Mouse (Mus musculus): ENCODE data around the gene Sema4a. TPM values are rescaled to one million over a fixed set of nuclear protein-coding genes. Genes with fewer than 3 reads are reported as not detected.
A peak's percentile ranks its signal among the peaks of the same experiment; 100 is the strongest.

Gene Sema4a
- 14.6 and 15.1 TPM in 2 replicates for polyA plus RNA-seq (2015; fragmentation: Nextera tagmentation; extraction: Ambion mirVana)

DNA sequence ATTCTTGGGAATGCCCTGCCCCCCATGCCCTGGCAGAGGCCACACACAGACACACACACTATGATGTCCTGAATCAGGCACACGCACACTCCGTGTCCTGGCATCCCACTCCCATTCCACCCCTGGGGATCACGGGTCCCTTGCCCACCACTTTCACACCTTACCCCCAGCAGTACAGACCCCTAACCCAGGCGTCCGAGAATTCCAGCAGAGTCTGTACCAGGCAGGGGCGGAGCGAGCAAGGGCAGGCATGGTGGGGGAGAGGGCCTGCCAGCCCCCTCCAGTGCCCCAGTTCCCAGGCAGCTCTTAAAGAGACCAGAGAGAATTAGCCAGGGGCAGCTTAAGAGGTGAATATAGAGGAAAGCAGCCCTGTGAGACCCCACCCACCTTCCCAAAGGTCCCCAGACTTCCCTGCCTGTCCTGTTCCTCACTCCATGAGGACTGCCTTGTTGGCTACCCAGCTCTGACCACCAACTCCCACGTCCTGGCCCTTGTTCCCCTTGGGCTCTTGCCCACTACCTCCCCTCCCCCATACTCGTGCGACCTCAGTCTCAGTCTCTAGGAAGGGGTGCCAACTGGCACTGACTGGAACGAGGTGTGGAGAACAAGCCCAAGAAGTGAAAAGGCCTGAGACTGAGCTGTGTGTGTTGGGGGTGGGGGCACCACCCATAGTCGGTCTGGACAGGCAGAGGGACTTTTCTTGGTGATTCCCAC is at the start of gene Sema4a:
Sema4a (minus strand) TSS at position 200 of the 714 bp plus-strand sequence.
- no peak for DNase-seq (ENCODE audit: low spot score)

DNA sequence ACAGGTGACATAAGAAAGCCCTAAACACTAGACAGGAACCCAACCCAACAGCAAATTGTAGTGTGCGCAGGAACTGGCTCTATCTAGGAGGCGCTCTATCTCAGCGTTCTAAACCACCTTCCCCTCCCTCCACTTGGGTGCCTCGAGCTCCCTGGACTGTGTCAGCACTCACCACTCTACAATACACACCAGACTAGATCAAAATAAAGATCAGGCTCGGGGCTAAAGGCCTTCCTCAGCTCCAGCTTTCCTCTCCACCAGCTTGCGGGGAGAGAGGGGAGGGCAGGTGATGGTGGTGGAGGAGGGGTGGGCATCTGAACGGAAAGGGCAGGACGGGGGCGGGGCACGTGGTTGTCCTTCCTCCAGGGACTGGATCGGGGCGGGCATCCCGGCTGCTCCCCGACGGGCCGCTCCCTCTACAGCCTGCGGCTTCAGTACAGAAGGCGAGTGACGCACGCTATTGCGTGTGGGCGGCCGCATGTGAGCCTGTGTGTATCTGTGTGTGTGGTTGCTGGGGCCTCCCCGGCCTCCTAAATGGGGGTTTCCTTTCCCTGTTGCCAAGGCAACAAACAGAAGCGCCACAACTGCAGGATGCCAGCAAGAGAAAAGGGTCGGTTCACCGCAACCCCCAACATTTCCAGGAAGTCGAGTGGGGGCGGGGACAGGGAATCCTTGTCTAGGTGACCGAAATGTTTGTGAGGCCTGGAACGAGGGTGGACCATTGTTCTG is 48.9 kb upstream of the Sema4a start, which contains the start of gene Lmna:
Lmna (minus strand) TSS at position 265 of the 729 bp plus-strand sequence.
- DNase-seq (ENCODE audit: low spot score), result peak; percentile 98

DNA sequence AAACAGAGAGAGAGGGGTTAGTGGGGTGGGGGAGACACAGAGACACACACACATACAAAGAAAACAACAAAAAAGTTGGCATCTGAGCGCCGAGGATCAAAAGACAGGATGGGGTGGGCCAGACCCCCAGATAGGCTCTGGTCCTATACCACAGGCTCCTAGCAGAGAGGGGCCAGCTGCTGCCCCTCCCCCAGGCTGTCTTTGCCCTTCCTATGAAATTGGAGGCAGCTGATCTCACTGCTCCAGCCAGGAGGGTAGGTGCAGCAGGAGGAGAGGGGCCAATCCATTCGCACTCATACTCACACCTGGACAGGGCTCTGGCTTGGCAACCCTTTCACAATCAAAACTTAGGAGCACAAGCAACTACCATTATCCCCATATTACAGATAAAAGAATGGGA is 48.3 kb upstream of the Sema4a start:
- DNase-seq (ENCODE audit: low spot score), result peak; percentile 69

DNA sequence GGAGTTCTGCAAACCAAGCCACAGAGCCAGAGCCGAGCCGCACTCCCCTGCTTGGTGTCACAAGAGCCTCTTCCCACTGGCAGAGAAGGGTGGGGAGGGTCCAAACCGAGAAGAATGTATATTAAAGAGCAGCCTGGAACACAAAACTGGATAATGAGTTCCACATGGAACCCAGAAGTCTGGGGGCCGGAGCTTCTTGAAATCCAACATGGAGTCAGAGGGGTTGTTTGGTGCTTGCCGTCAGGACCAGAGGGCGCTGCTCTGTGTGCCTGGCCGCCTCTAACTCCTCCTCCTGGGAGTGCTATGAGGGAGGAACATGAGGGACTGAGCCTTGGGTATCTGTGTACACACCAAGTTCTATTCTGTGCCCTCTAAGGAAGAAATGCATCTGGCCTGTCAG is 44.8 kb upstream of the Sema4a start:
- no peak for DNase-seq (ENCODE audit: low spot score)

DNA sequence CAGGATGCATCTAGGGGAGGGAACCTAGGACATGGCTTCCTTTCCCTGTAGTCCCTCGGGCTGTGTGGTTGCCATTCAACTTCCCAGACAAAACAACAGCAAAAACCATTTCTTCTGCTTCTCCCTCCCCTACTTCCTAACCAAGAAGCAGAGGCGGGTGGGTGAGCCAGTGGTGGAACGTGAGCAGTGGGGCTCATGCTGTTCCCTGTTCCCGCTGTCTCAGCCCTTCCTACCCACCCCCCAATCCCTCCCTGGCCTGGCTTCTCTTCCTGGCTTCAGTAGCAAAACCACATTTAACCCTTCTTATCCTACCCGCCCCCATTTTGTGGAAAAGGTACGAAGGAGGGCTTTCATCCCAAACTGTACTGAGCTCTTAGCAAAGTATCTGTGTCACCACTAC is 44.1 kb upstream of the Sema4a start:
- DNase-seq (ENCODE audit: low spot score), result no peak

DNA sequence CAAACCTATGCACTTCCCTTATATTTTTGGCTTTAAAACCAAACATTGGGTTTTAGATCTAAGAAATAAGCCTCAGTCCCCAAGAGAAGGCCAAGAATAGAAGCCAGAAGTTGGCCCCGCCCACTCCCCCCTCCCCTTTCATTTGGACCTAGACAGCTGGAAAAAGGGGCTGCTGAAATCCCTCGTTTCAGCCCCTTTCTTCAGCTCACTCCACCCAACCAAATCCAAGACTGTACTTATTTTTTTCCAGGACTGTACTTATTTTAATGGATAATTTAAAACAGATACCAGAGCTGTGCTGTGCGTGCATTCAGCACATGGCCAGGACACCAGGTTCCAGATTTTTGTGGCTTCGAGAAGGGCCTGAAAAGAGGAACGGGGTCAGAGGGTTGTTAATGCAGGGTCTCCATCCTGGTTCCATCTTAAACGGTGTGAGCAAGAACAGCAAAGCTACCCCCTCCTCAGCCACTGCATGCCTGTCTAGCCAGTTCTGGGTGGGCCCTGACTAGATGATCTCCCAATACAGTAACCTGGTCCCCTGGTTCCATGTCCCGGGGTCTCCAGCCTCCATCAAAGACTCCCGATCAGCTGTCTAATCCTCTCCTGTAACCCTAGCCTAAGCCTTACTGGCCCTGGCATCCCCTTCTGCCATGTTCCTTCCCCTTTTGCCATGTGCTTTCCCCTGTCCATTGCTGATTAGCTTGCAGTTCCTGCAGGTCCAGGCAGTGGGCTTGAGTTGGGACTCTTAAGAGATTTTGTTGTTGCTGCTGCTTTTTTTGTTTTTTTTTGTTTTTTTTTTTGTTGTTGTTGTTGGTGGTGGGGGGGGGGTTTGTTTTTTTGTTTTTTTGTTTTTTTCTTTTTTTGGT is 43.1 kb upstream of the Sema4a start:
- DNase-seq (ENCODE audit: low spot score), result no peak

DNA sequence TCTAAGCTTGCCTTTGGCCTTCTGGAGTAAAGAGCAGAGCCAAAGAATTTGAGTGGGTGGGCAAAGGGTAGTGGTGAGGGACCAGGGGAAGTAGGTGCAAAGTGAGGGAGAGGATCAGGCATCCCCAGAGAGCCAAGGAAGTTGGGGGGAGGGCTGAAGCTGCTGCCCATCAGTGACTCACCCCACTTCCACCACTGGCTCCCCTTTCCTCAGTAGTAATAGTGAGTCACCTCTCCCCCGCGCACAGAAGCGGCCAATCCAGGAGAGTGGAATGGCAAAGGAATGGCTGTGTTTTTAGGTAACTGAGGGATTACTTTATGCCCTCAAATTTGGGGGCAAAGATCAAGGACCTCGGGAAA is 42.5 kb upstream of the Sema4a start:
- DNase-seq (ENCODE audit: low spot score), result no peak

DNA sequence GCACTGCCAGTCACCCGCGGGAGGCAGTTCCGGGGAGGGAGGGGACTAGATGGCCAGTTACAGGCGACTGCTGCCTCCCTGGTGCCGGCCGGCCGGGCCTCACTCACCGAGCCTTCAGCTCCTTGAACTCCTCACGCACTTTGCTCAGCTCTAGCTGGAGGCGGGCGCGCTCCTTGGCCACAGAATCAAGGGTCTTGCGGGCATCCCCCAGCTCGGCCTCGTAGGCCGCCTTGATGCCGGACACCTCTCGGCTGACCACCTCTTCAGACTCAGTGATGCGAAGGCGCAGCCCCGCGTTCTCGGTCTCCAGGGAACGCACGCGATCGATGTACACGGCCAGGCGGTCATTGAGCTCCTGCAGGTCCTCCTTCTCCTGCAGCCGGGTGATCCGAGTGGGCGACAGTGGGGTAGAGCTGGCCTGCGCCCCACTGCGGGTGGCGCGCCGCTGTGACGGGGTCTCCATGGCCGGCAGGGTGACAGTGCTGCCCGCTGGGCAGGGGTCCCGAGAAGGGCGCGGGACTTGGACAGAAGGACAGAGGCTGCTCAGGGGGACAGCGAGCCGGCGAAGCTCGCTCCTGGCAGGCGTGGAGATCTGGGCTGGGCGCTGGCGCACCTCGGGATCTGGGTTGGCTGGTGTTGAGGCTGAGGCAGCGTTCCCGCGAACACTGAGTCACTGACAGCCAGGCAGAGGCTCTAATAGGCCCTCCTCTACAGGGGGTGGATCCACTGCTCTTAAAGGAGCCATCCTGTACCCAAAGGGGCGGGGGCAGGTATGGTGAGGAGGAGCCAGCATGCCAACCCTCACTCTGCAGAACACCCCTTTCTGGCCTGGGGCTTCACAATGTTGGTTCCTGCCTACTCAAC is 41.9 kb upstream of the Sema4a start:
- DNase-seq (ENCODE audit: low spot score), result peak; percentile 64

DNA sequence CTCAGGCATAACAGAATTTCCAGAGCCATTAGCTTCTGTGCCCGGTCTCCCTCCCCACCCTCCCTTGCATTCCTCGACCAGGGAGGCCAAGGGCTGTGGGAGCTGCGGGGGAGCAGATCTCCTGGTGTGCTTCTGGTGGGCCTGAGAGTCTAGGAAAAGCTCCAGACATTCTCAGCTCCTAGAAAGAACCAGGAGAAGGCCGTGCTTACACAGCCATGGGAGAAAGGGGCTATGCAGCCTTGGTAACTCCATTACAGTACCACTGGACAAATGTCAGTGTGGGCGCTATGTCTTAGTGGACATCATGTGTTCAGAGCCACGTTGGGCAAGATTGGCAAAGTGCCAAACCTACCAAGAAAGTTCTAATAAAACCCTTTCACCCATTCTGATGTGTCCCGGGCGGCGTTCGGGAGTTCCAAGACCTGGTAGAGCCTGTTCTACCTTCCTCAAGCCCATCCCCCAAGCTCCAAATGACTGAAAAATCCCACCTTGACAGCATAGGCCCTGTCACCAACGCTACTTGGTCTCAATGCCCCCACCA is 41.1 kb upstream of the Sema4a start:
- no peak for DNase-seq (ENCODE audit: low spot score)

DNA sequence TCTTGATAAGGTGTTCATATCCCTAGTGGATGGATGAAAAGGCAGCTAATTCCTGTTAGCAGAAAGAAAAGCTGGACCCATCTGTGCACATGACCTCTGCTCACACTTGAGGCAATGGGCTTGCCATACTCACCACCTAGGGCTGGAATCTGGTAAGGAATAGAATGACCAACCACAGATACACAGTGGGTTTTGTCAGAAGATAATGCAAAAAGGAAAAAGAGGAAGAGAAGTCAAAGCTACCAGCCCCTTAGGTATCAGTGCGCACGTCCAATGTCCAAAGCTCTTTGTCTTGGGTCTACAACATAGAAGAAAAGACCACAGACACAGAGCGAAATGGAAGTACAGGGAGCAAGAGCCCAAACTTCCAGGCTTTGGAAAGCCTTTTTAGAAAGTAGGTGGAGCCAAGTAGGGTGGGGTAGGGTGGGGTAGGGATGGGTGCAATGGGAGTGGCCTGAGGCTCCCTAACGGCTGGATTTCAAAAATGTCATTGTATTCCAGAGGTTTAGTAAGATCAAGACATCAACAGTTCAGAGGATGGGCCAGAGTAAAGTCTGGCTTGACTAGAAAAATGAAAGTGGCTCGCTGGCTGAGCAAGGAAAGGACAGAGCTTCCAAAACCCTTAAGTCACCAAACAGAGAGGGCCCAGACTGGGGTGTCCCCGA is 40.5 kb upstream of the Sema4a start:
- DNase-seq (ENCODE audit: low spot score), result no peak

DNA sequence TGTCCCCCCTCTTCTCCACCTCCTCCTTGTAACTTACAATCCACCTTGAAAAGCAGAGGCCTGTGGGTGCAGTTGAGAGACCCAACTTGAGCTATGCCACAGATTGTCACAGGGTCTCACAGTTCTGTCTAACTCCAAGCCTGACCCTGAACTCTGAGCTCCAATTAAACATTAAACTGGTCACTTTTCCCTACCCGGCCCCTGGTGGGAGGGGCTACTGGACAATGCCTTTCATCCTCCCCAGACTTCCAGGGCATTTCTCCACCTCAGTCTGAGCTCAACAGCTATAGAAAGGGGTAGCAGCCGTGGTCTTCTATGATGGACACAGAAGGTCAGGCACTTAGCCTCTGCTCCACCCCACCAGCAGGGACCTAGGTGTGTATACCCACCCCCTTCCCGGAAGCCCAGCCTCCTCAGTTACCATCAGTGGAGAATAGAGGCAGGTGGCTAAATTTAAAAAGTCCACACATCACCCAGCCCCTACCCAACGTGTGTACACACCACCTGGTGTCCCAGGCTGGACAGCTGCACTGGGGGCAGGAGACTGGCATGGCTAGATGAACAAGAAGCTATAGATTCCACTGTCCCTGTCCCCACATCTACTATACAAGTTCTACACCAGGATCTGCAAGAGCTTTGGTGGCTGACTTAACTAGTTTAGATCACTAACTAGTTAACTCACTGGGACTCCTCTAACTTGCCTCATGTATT is 39.8 kb upstream of the Sema4a start:
- no peak for DNase-seq (ENCODE audit: low spot score)

DNA sequence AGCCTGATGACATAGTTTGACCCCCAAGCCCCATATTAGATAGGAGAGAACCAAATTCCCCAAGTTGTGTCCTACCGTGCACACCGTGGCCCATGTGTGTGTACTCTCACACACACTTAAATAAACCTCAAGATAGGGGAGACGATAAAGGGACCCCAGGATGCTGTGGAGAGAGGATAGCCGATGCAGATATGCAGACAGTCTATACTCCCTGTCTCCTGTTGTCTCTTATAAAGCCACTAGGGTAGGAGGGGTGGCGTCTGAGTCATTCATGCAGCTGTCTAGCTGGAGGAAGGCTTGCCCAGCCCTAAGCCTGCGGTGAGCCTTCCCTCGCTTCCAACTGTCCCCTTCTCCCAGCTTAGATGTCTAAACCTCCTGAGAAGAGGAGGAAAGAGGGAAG is 39.1 kb upstream of the Sema4a start:
- no peak for DNase-seq (ENCODE audit: low spot score)

DNA sequence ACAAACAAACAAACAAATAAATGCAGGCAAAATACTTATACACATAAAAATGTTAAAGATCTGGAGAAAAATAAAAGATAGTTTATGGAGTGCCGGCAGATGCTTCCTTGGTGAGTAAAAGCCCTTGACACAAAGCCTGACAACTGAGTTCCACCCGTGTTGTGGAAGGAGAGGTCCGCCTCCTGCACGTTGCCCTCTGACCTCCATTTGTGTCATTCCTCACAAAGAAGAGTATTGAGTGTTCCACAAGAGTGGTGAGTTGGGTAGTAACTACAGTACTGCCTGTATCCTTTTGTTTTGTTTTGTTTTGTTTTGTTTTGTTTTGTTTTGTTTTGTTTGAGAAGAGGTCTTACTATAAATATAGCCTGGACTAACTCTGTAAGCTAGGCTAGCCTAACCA is 38.6 kb upstream of the Sema4a start:
- no peak for DNase-seq (ENCODE audit: low spot score)

DNA sequence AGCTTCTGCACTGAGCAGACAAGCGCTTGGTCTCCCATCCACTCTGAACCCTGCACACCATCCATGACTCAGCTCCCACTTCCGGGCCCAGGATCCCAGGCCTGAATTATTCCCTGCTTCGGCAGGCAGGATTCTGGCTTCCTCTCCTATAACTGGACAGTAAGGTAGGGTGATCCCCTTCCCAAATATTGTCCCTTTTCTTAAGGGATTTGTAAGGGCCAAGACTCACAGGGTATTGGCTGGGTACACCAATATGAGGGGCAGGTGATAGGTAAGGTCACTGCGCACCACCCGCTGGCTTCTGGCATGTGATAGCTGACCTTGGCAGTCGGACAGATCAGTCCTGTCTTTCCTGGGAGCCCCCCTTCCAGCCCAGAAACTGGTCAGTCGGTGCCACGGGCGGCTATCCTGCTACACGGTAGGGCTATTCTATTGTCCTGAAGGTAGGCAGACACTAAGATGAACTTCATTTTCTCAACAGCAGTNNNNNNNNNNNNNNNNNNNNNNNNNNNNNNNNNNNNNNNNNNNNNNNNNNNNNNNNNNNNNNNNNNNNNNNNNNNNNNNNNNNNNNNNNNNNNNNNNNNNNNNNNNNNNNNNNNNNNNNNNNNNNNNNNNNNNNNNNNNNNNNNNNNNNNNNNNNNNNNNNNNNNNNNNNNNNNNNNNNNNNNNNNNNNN is 34.9 kb upstream of the Sema4a start:
- DNase-seq (ENCODE audit: low spot score), result no peak

DNA sequence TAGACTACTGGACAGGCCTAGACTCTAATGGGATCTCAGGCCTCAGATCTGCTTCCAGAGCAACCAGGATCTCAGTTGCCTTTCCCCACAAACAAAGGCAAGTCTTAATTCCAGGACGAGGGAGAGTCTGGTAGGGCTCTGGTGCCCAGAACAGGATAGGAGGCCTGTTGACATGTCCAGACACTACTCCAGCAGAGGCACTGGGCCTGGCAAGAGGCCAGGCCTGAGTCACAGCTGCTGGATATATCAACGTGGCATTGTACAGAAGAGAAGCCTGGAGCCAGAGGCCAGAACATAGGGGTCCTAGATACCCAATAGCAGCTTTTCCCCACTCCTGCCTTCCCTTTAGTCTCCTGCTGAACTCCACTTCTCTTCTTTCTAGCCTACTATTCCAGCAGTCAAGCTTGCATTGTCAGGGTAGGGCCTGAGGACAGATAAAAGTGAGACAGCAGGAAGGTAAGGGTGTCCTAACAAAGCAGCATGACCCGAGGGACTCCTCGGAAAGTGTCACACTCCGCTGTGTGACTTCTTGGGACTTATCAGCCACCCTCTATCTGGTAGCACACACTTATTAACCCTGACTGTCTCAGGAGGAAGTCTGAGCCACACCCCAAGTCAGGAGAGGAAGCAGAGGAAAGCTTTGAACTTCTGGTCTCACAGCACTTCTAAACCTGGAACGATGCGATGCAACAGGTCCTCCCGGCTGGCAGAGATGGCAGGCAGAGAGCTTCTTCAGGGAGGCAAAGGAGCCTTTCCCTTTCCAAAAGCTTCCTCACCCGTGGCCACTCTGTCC is 34.0 kb upstream of the Sema4a start:
- no peak for DNase-seq (ENCODE audit: low spot score)

DNA sequence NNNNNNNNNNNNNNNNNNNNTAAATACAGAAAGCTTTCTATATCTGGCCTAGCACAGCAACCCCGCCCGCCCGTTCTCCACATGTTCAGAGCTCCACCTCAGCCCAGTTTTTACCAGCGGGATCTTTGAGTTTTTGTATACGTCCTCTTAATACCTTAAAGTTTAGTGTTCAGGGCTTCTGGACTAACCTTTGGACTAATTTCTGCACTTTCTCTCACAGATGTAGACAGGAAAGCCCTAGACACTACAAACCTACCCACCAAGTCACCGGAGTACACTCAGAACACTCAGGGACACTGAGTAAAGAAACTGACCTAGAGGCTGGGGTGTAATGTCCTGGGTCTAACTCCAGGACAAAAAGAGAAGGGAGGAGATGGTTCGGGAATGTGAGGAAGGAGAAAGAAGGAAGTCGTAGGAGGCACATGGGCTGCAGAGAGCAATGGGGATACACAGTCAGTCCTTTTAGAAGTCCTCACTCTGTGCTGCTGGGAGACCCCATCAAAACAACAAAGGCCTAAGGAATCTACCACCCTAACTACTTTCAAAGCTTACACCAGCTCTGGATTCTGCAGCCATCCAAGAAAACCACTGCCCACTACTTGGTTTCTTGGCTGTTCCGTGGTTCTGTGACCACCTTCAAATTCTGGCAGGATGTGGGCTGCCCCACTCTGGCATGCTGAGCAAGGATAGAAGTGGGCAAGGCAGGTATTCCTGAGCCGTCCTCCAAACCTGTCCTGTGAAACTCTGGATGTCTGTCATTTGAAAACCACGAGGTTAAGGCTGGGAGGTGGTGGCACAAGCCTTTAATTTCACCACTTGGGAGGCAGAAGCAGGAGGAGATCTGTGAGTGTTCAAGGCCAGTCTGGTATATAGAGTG is 33.0 kb upstream of the Sema4a start:
- DNase-seq (ENCODE audit: low spot score), result no peak

DNA sequence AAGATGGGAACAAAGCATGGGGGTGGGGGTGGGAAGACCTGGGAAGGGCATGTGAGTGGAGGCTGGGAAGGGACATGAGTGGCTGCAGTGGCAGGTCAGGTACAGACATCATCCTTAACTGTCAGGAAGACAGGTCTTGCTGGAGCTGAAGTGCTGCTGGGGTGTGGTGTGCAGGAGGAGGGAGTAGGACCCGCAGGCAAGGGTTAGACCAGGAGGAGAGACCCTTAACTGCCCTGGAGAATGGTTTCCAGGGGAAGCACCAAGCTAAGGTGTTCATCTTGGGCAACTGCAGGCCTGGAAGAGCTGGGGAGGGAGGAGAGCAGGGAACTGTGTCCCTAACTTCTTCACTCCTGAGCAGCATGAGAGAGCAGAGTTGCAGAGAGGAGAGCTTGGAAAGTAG is 26.4 kb upstream of the Sema4a start:
- no peak for DNase-seq (ENCODE audit: low spot score)
